Mouse (Mus musculus): Measurements from ENCODE around the gene Taf8. TPM values are rescaled to one million over a fixed set of nuclear protein-coding genes. Genes with fewer than 3 reads are reported as not detected.

Gene Taf8
- polyA plus RNA-seq, 1 experiment from 2014 or later, result 20.0 TPM

- ATAC-seq, result no peak
- Histone ChIP-seq H3K9ac (ENCODE audit: low read depth, low read length) (no peak overlapping the region), H3K4me1 (ENCODE audit: control insufficient read depth, insufficient read depth, low read depth, low read length) (peaks cover 11% of the 10 kb centered on the region; the same call in 1 of the 2 replicates), H3K9me3 (ENCODE audit: control insufficient read depth, low read length) (no peaks in the 10 kb centered on the region), H3K27ac (ENCODE audit: low read depth, low read length) (no peak overlapping the region; the same call in 1 of the 2 replicates), H3K4me2 (ENCODE audit: low read length) (no peak overlapping the region), H3K27me3 (replicated peaks; ENCODE audit: control insufficient read depth, insufficient read depth, low read length) (no peaks in the 10 kb centered on the region), H3K4me3 (ENCODE audit: low read length) (no peak overlapping the region), H3K36me3 (ENCODE audit: control insufficient read depth, insufficient read depth, low read length) (no peaks in the 10 kb centered on the region)
- 61% methylated on average over 9 of the region's 9 CpGs for WGBS
These were observed 7.1 kb upstream of the Taf8 start for GRCm38 (mm10) chr17:47509031-47509705.

DNA sequence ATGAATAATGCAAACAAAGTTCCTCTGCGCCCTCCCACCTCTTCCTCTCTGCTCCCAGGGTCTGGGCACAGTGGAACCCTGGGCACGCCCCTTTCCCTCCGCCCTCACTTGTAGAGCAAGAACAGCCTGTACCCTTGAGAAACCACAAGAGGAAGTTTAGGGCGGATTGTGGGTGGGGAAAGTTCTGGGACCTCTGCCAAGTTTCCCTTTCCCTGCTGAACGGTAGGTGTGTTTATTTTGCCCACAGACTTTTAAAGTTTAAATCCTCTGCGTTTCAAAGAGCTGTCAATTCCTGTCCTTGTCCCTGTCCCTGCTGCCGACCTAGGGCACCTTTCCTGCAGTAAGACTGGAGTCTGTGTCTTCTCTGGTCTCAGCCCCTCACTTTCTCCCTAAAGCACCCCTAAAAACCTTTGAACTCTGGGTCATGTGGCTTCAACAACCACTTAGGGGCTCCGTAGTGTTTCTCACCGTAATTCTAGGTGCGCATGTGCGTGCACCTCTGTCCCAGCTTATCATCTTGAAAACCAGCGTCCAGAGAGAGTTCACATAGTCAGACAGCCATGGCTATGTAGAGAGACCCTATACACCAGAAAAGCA is 6.0 kb upstream of the Taf8 start:
- ATAC-seq, result no peak
- H3K27ac ChIP-seq (ENCODE audit: low read depth, low read length), result peak overlapping the region; percentile 51; the same call in 1 of the 2 replicates
- H3K4me2 ChIP-seq (ENCODE audit: low read length), result peak overlapping the region; percentile 28
- H3K4me3 ChIP-seq (ENCODE audit: low read length), result no peak overlapping the region
- 46% methylated on average over 12 of the region's 12 CpGs for WGBS
- H3K27me3 ChIP-seq (replicated peaks; ENCODE audit: control insufficient read depth, insufficient read depth, low read length), result no peaks in the 10 kb centered on the region
- H3K9me3 ChIP-seq (ENCODE audit: control insufficient read depth, low read length), result no peaks in the 10 kb centered on the region
- no peaks in the 10 kb centered on the region for H3K36me3 ChIP-seq (ENCODE audit: control insufficient read depth, insufficient read depth, low read length)
- peaks cover 11% of the 10 kb centered on the region; the same call in 1 of the 2 replicates for H3K4me1 ChIP-seq (ENCODE audit: control insufficient read depth, insufficient read depth, low read depth, low read length)
- H3K9ac ChIP-seq (ENCODE audit: low read depth, low read length), result no peak overlapping the region

GRCm38 (mm10) chr17:47507523-47507922 is 5.4 kb upstream of the Taf8 start:
- Histone ChIP-seq H3K9me3 (ENCODE audit: control insufficient read depth, low read length) (no peaks in the 10 kb centered on the region), H3K9ac (ENCODE audit: low read depth, low read length) (no peak overlapping the region), H3K36me3 (ENCODE audit: control insufficient read depth, insufficient read depth, low read length) (no peaks in the 10 kb centered on the region), H3K4me1 (ENCODE audit: control insufficient read depth, insufficient read depth, low read depth, low read length) (peaks cover 11% of the 10 kb centered on the region; the same call in 1 of the 2 replicates), H3K4me2 (ENCODE audit: low read length) (no peak overlapping the region), H3K27me3 (replicated peaks; ENCODE audit: control insufficient read depth, insufficient read depth, low read length) (no peaks in the 10 kb centered on the region), H3K4me3 (ENCODE audit: low read length) (no peak overlapping the region), H3K27ac (ENCODE audit: low read depth, low read length) (no peak overlapping the region)
- WGBS, result 82% methylated on average over 2 of the region's 2 CpGs
- ATAC-seq, result no peak

- H3K9ac ChIP-seq (ENCODE audit: low read depth, low read length), result no peak overlapping the region
- no peak for ATAC-seq
- H3K27me3 ChIP-seq (replicated peaks; ENCODE audit: control insufficient read depth, insufficient read depth, low read length), result no peaks in the 10 kb centered on the region
- no peaks in the 10 kb centered on the region for H3K9me3 ChIP-seq (ENCODE audit: control insufficient read depth, low read length)
- 95% methylated on average over 4 of the region's 4 CpGs for WGBS
- H3K27ac ChIP-seq (ENCODE audit: low read depth, low read length), result no peak overlapping the region
- H3K4me2 ChIP-seq (ENCODE audit: low read length), result no peak overlapping the region
- H3K4me3 ChIP-seq (ENCODE audit: low read length), result no peak overlapping the region
- peaks cover 11% of the 10 kb centered on the region; the same call in 1 of the 2 replicates for H3K4me1 ChIP-seq (ENCODE audit: control insufficient read depth, insufficient read depth, low read depth, low read length)
- no peaks in the 10 kb centered on the region for H3K36me3 ChIP-seq (ENCODE audit: control insufficient read depth, insufficient read depth, low read length)
These were observed 4.6 kb upstream of the Taf8 start for GRCm38 (mm10) chr17:47506697-47507096.

DNA sequence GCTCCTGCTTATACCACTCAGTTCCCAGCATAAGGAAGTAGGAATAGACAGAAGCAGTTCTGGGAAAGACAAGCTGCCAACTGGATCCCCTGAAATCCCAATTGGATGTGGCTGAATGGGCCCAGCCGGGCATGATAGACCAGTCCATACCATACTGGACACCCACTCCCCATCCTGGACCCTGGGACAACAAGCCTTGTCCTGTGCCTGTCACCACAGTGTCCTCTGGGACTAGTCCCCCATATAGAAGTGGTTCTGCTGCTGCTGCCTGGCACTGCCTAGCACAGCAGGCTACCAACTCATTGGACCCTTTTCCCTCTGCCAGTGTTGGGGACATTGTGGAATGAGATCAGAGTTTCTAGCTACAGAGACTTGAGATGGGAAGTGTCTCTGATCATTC is 4.0 kb upstream of the Taf8 start:
- Histone ChIP-seq H3K4me1 (ENCODE audit: control insufficient read depth, insufficient read depth, low read depth, low read length) (peaks cover 13% of the 10 kb centered on the region), H3K36me3 (ENCODE audit: control insufficient read depth, insufficient read depth, low read length) (no peaks in the 10 kb centered on the region), H3K4me3 (ENCODE audit: low read length) (no peak overlapping the region), H3K9ac (ENCODE audit: low read depth, low read length) (no peak overlapping the region), H3K27ac (ENCODE audit: low read depth, low read length) (no peak overlapping the region), H3K4me2 (ENCODE audit: low read length) (no peak overlapping the region), H3K27me3 (replicated peaks; ENCODE audit: control insufficient read depth, insufficient read depth, low read length) (no peaks in the 10 kb centered on the region), H3K9me3 (ENCODE audit: control insufficient read depth, low read length) (no peaks in the 10 kb centered on the region)
- 100% methylated on average over 1 of the region's 1 CpGs for WGBS
- no peak for ATAC-seq

GRCm38 (mm10) chr17:47505566-47505965 is 3.5 kb upstream of the Taf8 start:
- ATAC-seq, result no peak
- Histone ChIP-seq H3K36me3 (ENCODE audit: control insufficient read depth, insufficient read depth, low read length) (no peaks in the 10 kb centered on the region), H3K27me3 (replicated peaks; ENCODE audit: control insufficient read depth, insufficient read depth, low read length) (no peaks in the 10 kb centered on the region), H3K4me1 (ENCODE audit: control insufficient read depth, insufficient read depth, low read depth, low read length) (peaks cover 16% of the 10 kb centered on the region), H3K9ac (ENCODE audit: low read depth, low read length) (no peak overlapping the region), H3K9me3 (ENCODE audit: control insufficient read depth, low read length) (no peaks in the 10 kb centered on the region), H3K4me3 (ENCODE audit: low read length) (peak overlapping the region; percentile 38; the same call in 1 of the 2 replicates), H3K27ac (ENCODE audit: low read depth, low read length) (no peak overlapping the region), H3K4me2 (ENCODE audit: low read length) (peak overlapping the region; percentile 73)
- 75% methylated on average over 2 of the region's 2 CpGs for WGBS

GRCm38 (mm10) chr17:47504941-47505346 is 2.9 kb upstream of the Taf8 start, which contains the start of gene Ccnd3:
Gene Ccnd3 (plus strand): TSS chr17:47505051.
- no peak within 1 kb of the TSS for H3K27ac ChIP-seq (ENCODE audit: low read depth, low read length)

DNA sequence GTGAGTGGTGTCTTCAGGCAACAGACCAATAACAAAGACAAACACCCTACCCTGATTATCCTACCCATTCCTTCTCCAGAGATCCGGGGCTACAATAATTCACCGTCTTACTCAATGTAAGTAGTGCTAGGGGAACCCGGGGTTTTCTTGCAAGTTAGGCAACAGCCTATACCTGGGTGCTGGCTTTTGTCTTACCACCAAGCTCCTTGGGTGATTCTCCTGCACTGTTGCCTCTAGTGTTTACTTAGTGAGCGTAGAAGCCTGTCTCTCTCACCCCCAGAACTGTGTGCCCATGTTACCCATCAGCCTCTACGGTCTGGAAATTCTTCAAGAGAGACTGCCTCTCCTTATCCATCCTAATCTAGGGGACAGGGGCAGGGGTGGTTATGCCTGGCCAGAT is 2.1 kb upstream of the Taf8 start:
- peak overlapping the region; percentile 73 for H3K4me2 ChIP-seq (ENCODE audit: low read length)
- ATAC-seq, result no peak
- H3K4me1 ChIP-seq (ENCODE audit: control insufficient read depth, insufficient read depth, low read depth, low read length), result peaks cover 16% of the 10 kb centered on the region
- no peak overlapping the region for H3K4me3 ChIP-seq (ENCODE audit: low read length)
- H3K9me3 ChIP-seq (ENCODE audit: control insufficient read depth, low read length), result no peaks in the 10 kb centered on the region
- H3K27ac ChIP-seq (ENCODE audit: low read depth, low read length), result no peak overlapping the region
- no peaks in the 10 kb centered on the region for H3K36me3 ChIP-seq (ENCODE audit: control insufficient read depth, insufficient read depth, low read length)
- 68% methylated on average over 5 of the region's 5 CpGs for WGBS
- no peaks in the 10 kb centered on the region for H3K27me3 ChIP-seq (replicated peaks; ENCODE audit: control insufficient read depth, insufficient read depth, low read length)
- no peak overlapping the region for H3K9ac ChIP-seq (ENCODE audit: low read depth, low read length)

More at GRCm38 (mm10) chr17:47504941-47505346, 2.9 kb upstream of the Taf8 start, which contains the start of gene Ccnd3:
- Histone ChIP-seq H3K4me3 (ENCODE audit: low read length) (peak within 1 kb of the TSS; percentile 38), H3K4me2 (ENCODE audit: low read length) (peak within 1 kb of the TSS; percentile 73), H3K4me1 (ENCODE audit: control insufficient read depth, insufficient read depth, low read depth, low read length) (peaks cover 16% of the 10 kb centered on the region), H3K9me3 (ENCODE audit: control insufficient read depth, low read length) (no peaks in the 10 kb centered on the region), H3K27me3 (replicated peaks; ENCODE audit: control insufficient read depth, insufficient read depth, low read length) (no peaks in the 10 kb centered on the region), H3K36me3 (ENCODE audit: control insufficient read depth, insufficient read depth, low read length) (no peaks in the 10 kb centered on the region), H3K9ac (ENCODE audit: low read depth, low read length) (peak within 1 kb of the TSS; percentile 64)
- no peak for ATAC-seq
- WGBS, result 1% methylated on average over 22 of the region's 22 CpGs

- no peak overlapping the region for H3K4me2 ChIP-seq (ENCODE audit: low read length)
- H3K36me3 ChIP-seq (ENCODE audit: control insufficient read depth, insufficient read depth, low read length), result no peaks in the 10 kb centered on the region
- H3K27ac ChIP-seq (ENCODE audit: low read depth, low read length), result no peak overlapping the region
- ATAC-seq, result no peak
- peaks cover 16% of the 10 kb centered on the region for H3K4me1 ChIP-seq (ENCODE audit: control insufficient read depth, insufficient read depth, low read depth, low read length)
- H3K9ac ChIP-seq (ENCODE audit: low read depth, low read length), result no peak overlapping the region
- no peaks in the 10 kb centered on the region for H3K27me3 ChIP-seq (replicated peaks; ENCODE audit: control insufficient read depth, insufficient read depth, low read length)
- H3K9me3 ChIP-seq (ENCODE audit: control insufficient read depth, low read length), result no peaks in the 10 kb centered on the region
- H3K4me3 ChIP-seq (ENCODE audit: low read length), result no peak overlapping the region
These were observed 1.6 kb upstream of the Taf8 start for GRCm38 (mm10) chr17:47503689-47504088.
